Mouse (Mus musculus) stomach, embryonic 16.5 days (tissue): ENCODE measurements around the gene Rap1a. TPM values are rescaled to one million over a fixed set of nuclear protein-coding genes. Genes with fewer than 3 reads are reported as not detected.
A peak's percentile ranks its signal among the peaks of the same experiment; 100 is the strongest.

ENCODE experiments used
- ATAC-seq: fragments of 200-750 bp; cut with Nextera tagmentation; 2 replicates; pipeline ENCODE4 v1.8.0; 2017; ENCODE audit warnings: moderate number of reproducible peaks, moderate TSS enrichment; ENCODE audit not compliant: insufficient read depth, low FRiP score
- H3K27ac ChIP-seq: fragments of 300-500 bp; sonication (generic); 2 replicates; pipeline ENCODE4 v1.5.1; 2014; ENCODE audit warnings: low read length
- H3K27me3 ChIP-seq: fragments of 300-500 bp; sonication (generic); 2 replicates; pipeline ENCODE4 v1.6.1; 2014; ENCODE audit warnings: low read length, control low read depth, mixed read lengths; ENCODE audit not compliant: control insufficient read depth, insufficient read depth
- H3K36me3 ChIP-seq: fragments of 300-500 bp; sonication (generic); 2 replicates; pipeline ENCODE4 v1.6.1; 2014; ENCODE audit warnings: low read length; ENCODE audit not compliant: control insufficient read depth, insufficient read depth
- H3K4me1 ChIP-seq: fragments of 300-500 bp; sonication (generic); 2 replicates; pipeline ENCODE4 v1.6.1; 2014; ENCODE audit warnings: low read length, control low read depth, mixed read lengths; ENCODE audit not compliant: control insufficient read depth, insufficient read depth
- H3K4me2 ChIP-seq: fragments of 300-500 bp; sonication (generic); 2 replicates; pipeline ENCODE4 v1.6.1; 2014; ENCODE audit warnings: low read depth, low read length, mixed read lengths
- H3K4me3 ChIP-seq: fragments of 300-500 bp; sonication (generic); replicated peaks from 2 replicates; pipeline ENCODE4 v1.5.1; 2014; ENCODE audit warnings: mild to moderate bottlenecking, low read length
- H3K9ac ChIP-seq: fragments of 300-500 bp; sonication (generic); 2 replicates; pipeline ENCODE4 v1.6.1; 2014; ENCODE audit warnings: low read length
- H3K9me3 ChIP-seq: fragments of 300-500 bp; sonication (generic); replicated peaks from 2 replicates; pipeline ENCODE4 v1.6.1; 2016; ENCODE audit warnings: low read length, control low read depth; ENCODE audit not compliant: control insufficient read depth
- WGBS: fragments of 180-500 bp; shearing (Covaris S2); extraction: QIAGEN DNeasy Blood & Tissue Kit; methylation state at CpG from one replicate; pipeline ENCODE4 v1.1.7; 2014; 5-methylcytosine and 5-hydroxymethylcytosine counted together
- polyA plus RNA-seq: library from polyadenylated mRNA; unstranded; fragments of >200 nt; fragmentation: Nextera tagmentation; extraction: Ambion mirVana; gene quantifications from 2 replicates; pipeline ENCODE4 v1.2.1, GENCODE M21; 2015

Gene Rap1a
- polyA plus RNA-seq, 1 experiment from 2014 or later = 148 TPM

DNA sequence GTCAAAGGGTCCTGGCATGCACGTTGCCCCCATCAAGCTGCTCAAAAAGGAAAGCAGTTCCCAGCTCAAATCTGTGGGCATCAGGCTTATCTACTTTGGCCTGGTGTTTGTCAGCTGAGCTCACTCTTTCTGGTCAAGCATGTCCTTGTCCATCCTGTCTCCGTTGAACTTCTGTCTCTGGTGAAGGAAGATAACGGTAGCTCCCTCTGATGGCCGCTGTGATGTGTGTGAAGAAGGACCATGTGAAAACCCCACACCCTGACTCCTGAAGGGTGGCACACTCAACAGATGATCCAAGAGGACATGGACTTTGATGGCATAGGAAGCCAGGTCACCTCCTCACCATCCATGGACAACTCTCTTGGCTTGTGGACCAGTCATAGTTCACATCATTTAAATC, 82.4 kb downstream of the Rap1a start:
- Histone ChIP-seq H3K4me2 (no peak overlapping the region), H3K27me3 (no peaks in the 10 kb centered on the region), H3K9ac (no peak overlapping the region), H3K4me1 (no peaks in the 10 kb centered on the region), H3K27ac (no peak overlapping the region), H3K36me3 (no peaks in the 10 kb centered on the region), H3K9me3 (no peaks in the 10 kb centered on the region), H3K4me3 (no peak overlapping the region)
- no peak for ATAC-seq
- 46% methylated on average over 4 of the region's 4 CpGs for WGBS

GRCm38 (mm10) chr3:105717856-105718555, 83.1 kb downstream of the Rap1a start:
- H3K4me3 ChIP-seq = no peak overlapping the region
- no peak overlapping the region for H3K27ac ChIP-seq
- no peaks in the 10 kb centered on the region for H3K27me3 ChIP-seq
- H3K9ac ChIP-seq = no peak overlapping the region
- no peak overlapping the region for H3K4me2 ChIP-seq
- H3K36me3 ChIP-seq = no peaks in the 10 kb centered on the region
- no peaks in the 10 kb centered on the region for H3K9me3 ChIP-seq
- H3K4me1 ChIP-seq = no peaks in the 10 kb centered on the region
- ATAC-seq = 0 out of 2 replicates have a peak, but pooled peaks have one; percentile 27
- 71% methylated on average over 11 of the region's 11 CpGs for WGBS

- 62% methylated on average over 18 of the region's 18 CpGs for WGBS
- no peak for ATAC-seq
- Histone ChIP-seq H3K27me3 (no peaks in the 10 kb centered on the region), H3K4me3 (no peak overlapping the region), H3K9ac (no peak overlapping the region), H3K36me3 (no peaks in the 10 kb centered on the region), H3K9me3 (no peaks in the 10 kb centered on the region), H3K27ac (no peak overlapping the region), H3K4me1 (0 out of 2 replicates have a peak, but pooled peaks cover 2% of the 10 kb centered on the region), H3K4me2 (no peak overlapping the region)
Observed at GRCm38 (mm10) chr3:105716353-105717000, 84.7 kb downstream of the Rap1a start.

- no peak overlapping the region for H3K27ac ChIP-seq
- 0 out of 2 replicates have a peak, but pooled peaks cover 5% of the 10 kb centered on the region for H3K4me1 ChIP-seq
- H3K9ac ChIP-seq = no peak overlapping the region
- no peaks in the 10 kb centered on the region for H3K27me3 ChIP-seq
- H3K4me3 ChIP-seq = no peak overlapping the region
- no peak for ATAC-seq
- no peak overlapping the region for H3K4me2 ChIP-seq
- H3K9me3 ChIP-seq = no peaks in the 10 kb centered on the region
- no peaks in the 10 kb centered on the region for H3K36me3 ChIP-seq
Observed at GRCm38 (mm10) chr3:105714820-105715167, 86.3 kb downstream of the Rap1a start.

- H3K4me2 ChIP-seq = no peak overlapping the region
- no peak overlapping the region for H3K4me3 ChIP-seq
- 21% methylated on average over 8 of the region's 8 CpGs for WGBS
- no peak for ATAC-seq
- 0 out of 2 replicates have a peak, but pooled peaks cover 5% of the 10 kb centered on the region for H3K4me1 ChIP-seq
- H3K27ac ChIP-seq = no peak overlapping the region
- H3K36me3 ChIP-seq = no peaks in the 10 kb centered on the region
- H3K9me3 ChIP-seq = no peaks in the 10 kb centered on the region
- no peaks in the 10 kb centered on the region for H3K27me3 ChIP-seq
- H3K9ac ChIP-seq = 0 out of 2 replicates have a peak overlapping the region, but pooled peaks have one; percentile 24
Observed at GRCm38 (mm10) chr3:105714091-105714819, 86.9 kb downstream of the Rap1a start.

GRCm38 (mm10) chr3:105712827-105713226, 88.3 kb downstream of the Rap1a start:
- H3K9ac ChIP-seq = no peak overlapping the region

DNA sequence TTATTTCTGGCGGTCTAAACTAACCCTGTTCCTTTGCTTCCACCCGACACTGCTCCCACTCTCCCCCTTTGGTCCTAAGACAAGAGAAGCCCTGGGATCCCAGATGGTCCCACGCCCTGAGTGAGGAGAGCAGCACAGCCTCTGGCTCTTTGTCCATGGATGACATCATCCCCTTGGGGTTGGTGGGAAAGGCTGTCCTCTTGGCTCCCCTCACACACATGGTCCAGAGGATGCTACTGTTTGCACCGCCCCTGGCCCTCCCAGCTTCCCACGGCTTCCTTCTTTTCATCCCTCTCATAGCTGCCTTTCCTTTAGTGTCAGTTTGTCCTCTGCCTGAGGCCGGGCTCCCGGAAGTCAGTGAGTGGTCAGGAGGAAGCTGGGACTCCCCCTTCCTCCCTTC, 89.4 kb downstream of the Rap1a start:
- 61% methylated on average over 7 of the region's 7 CpGs for WGBS
- no peak overlapping the region for H3K4me3 ChIP-seq
- ATAC-seq = no peak
- no peak overlapping the region for H3K27ac ChIP-seq
- H3K4me1 ChIP-seq = peaks cover 5% of the 10 kb centered on the region; the same call in 1 of the 2 replicates
- H3K9me3 ChIP-seq = no peaks in the 10 kb centered on the region
- H3K4me2 ChIP-seq = no peak overlapping the region
- no peaks in the 10 kb centered on the region for H3K27me3 ChIP-seq
- no peak overlapping the region for H3K9ac ChIP-seq
- no peaks in the 10 kb centered on the region for H3K36me3 ChIP-seq

More at GRCm38 (mm10) chr3:105712827-105713226, 88.3 kb downstream of the Rap1a start:
- ATAC-seq = no peak
- Histone ChIP-seq H3K4me3 (no peak overlapping the region), H3K4me2 (no peak overlapping the region), H3K9me3 (no peaks in the 10 kb centered on the region), H3K27ac (no peak overlapping the region), H3K4me1 (peaks cover 5% of the 10 kb centered on the region; the same call in 1 of the 2 replicates), H3K36me3 (no peaks in the 10 kb centered on the region), H3K27me3 (no peaks in the 10 kb centered on the region)

DNA sequence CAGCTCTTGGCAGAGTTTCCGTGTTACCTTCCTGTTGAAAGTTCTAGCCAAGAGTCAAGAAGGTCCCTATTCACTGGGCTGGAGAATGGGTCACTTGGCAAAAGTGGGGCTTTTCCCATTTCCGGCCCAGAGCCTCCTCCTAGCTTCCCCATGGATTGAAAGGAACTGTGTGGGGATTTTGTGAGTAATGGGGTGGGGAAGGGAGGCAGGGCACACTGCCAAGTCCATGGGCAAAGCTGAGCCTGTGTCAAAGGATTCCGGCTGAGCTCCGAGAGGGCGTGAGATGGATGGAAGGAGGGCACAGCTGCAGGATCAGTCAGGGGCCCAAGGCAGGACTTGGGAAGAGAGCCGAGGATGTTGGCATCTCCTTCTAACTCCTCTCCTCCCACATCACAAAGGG, 90.9 kb downstream of the Rap1a start:
- no peak overlapping the region for H3K27ac ChIP-seq
- no peaks in the 10 kb centered on the region for H3K36me3 ChIP-seq
- no peak overlapping the region for H3K4me2 ChIP-seq
- H3K9me3 ChIP-seq = no peaks in the 10 kb centered on the region
- no peak overlapping the region for H3K9ac ChIP-seq
- peak; percentile 51; the same call in 1 of the 2 replicates for ATAC-seq
- H3K4me1 ChIP-seq = peaks cover 11% of the 10 kb centered on the region; the same call in 1 of the 2 replicates
- no peaks in the 10 kb centered on the region for H3K27me3 ChIP-seq
- H3K4me3 ChIP-seq = no peak overlapping the region
- WGBS = 60% methylated on average over 6 of the region's 6 CpGs

GRCm38 (mm10) chr3:105707590-105707989, 93.5 kb downstream of the Rap1a start:
- H3K9ac ChIP-seq = no peak overlapping the region
- no peak overlapping the region for H3K27ac ChIP-seq
- 0 out of 2 replicates have a peak, but pooled peaks cover 3% of the 10 kb centered on the region for H3K27me3 ChIP-seq
- 38% methylated on average over 7 of the region's 7 CpGs for WGBS
- no peak overlapping the region for H3K4me3 ChIP-seq
- H3K9me3 ChIP-seq = no peaks in the 10 kb centered on the region
- ATAC-seq = no peak
- H3K36me3 ChIP-seq = no peaks in the 10 kb centered on the region
- no peak overlapping the region for H3K4me2 ChIP-seq
- peaks cover 11% of the 10 kb centered on the region; the same call in 1 of the 2 replicates for H3K4me1 ChIP-seq
